Mouse (Mus musculus): Measurements from ENCODE around the gene E430018J23Rik. TPM values are rescaled to one million over a fixed set of nuclear protein-coding genes. Genes with fewer than 3 reads are reported as not detected.
"Not testable (repeated sequence)": the region's sequence is repeated elsewhere in the genome, so short reads cannot be mapped to it uniquely, and the experiment has no call there.

Gene E430018J23Rik
- polyA plus RNA-seq, 1 experiment from 2014 or later = 8.1 TPM

GRCm38 (mm10) chr7:127351230-127352004 lies 42.0 kb downstream of the E430018J23Rik start:
- H3K36me3 ChIP-seq = no peaks in the 10 kb centered on the region
- H3K27me3 ChIP-seq = no peaks in the 10 kb centered on the region
- peaks cover 3% of the 10 kb centered on the region for H3K4me1 ChIP-seq
- H3K4me2 ChIP-seq = no peak overlapping the region
- no peaks in the 10 kb centered on the region for H3K9me3 ChIP-seq
- H3K4me3 ChIP-seq = no peak overlapping the region
- 79% methylated on average over 5 of the region's 5 CpGs for WGBS
- no peak overlapping the region for H3K27ac ChIP-seq
- no peak for ATAC-seq (ENCODE audit: insufficient number of reproducible peaks, low FRiP score, low TSS enrichment, low read depth)
- H3K9ac ChIP-seq = no peak overlapping the region

DNA sequence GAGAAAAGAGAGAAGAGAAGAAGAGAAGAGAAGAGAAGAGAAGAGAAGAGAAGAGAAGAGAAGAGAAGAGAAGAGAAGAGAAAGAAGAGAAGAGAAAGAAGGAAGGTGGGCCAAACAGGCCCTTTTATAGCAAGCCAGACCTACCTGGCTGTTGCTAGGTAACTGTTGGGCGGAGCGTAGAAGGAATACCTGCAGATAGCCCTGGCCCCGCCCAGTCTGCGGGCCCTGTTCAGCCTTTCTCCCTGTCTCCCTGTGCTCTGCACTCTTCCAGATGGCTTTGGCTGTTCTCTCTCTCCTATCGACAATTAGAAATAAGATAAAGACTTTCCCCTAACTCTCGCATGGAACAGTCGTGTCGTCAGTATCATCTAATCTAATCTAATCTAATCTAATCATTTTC lies 46.8 kb downstream of the E430018J23Rik start:
- 15% methylated on average over 8 of the region's 8 CpGs for WGBS

DNA sequence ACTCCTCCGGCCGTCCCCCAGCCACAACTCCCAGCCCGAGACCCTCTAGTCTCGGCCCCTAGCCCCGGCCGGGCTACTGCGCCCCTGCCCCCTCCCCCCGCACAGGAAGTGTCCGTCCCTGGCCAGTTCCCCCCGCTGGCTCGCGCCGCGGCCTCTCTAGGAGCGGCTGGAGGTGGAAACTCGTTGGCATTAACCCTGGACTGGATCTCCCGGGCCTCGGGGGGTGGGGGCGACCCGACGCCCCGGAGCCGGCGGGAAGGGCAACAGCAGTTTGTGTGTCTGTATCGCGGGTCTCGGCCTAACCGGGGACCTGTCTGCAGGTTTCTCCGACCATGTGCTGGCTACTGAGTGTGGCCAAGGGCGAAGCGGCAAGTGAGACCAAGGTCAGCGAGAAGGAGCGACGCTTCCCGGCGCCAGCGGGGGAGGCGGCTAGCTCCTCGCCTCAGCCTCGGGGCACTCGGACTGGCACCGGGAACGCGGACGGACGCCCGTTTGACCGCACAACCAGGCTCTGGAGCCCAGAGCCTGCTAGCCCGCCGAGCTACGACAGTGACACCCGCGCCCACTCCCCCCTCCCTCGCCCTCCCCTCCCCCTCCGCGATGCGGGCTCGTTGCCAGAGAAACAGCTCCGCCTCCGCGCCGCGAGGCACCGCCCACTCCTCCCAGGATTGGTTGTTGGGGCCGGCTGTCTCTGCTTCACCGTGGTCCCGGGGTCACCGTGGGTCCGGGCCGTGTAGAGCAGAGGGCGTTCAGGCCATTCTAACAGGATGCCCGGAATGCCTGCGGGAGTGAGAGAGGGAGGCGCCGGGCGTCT lies 47.7 kb downstream of the E430018J23Rik start, which contains the start of gene Zfp768:
Gene Zfp768, minus strand, starts transcription at position 78 of the 814 bp plus-strand sequence.
- peak within 1 kb of the TSS; percentile 65 for H3K4me2 ChIP-seq

More for the DNA sequence above, 46.8 kb downstream of the E430018J23Rik start:
- peaks cover 20% of the 10 kb centered on the region for H3K36me3 ChIP-seq
- no peak for ATAC-seq (ENCODE audit: insufficient number of reproducible peaks, low FRiP score, low TSS enrichment, low read depth)
- no peak overlapping the region for H3K27ac ChIP-seq
- H3K4me1 ChIP-seq = peaks cover 25% of the 10 kb centered on the region
- H3K9me3 ChIP-seq = no peaks in the 10 kb centered on the region
- peak overlapping the region; percentile 92 for H3K4me3 ChIP-seq
- no peaks in the 10 kb centered on the region for H3K27me3 ChIP-seq
- H3K4me2 ChIP-seq = peak overlapping the region; percentile 65
- no peak overlapping the region for H3K9ac ChIP-seq

GRCm38 (mm10) chr7:127345092-127345491 lies 48.3 kb downstream of the E430018J23Rik start:
- peaks cover 26% of the 10 kb centered on the region for H3K36me3 ChIP-seq
- peak overlapping the region; percentile 90 for H3K9ac ChIP-seq
- H3K9me3 ChIP-seq = no peaks in the 10 kb centered on the region
- H3K27me3 ChIP-seq = no peaks in the 10 kb centered on the region
- peak overlapping the region; percentile 92 for H3K4me3 ChIP-seq
- H3K4me1 ChIP-seq = peaks cover 25% of the 10 kb centered on the region
- WGBS = under 1% methylated on average over 39 of the region's 42 CpGs
- H3K4me2 ChIP-seq = peak overlapping the region; percentile 65
- H3K27ac ChIP-seq = peak overlapping the region; percentile 96
- ATAC-seq (ENCODE audit: insufficient number of reproducible peaks, low FRiP score, low TSS enrichment, low read depth) = peak; percentile 31

More for the DNA sequence above, 47.7 kb downstream of the E430018J23Rik start, which contains the start of gene Zfp768:
- peak within 1 kb of the TSS; percentile 92 for H3K4me3 ChIP-seq
- no peaks in the 10 kb centered on the region for H3K9me3 ChIP-seq
- peak within 1 kb of the TSS; percentile 96 for H3K27ac ChIP-seq
- under 1% methylated on average over 76 of the region's 76 CpGs for WGBS
- H3K4me1 ChIP-seq = peaks cover 25% of the 10 kb centered on the region
- peaks cover 26% of the 10 kb centered on the region for H3K36me3 ChIP-seq
- H3K9ac ChIP-seq = peak within 1 kb of the TSS; percentile 90
- ATAC-seq (ENCODE audit: insufficient number of reproducible peaks, low FRiP score, low TSS enrichment, low read depth) = peak; percentile 88
- H3K27me3 ChIP-seq = no peaks in the 10 kb centered on the region

DNA sequence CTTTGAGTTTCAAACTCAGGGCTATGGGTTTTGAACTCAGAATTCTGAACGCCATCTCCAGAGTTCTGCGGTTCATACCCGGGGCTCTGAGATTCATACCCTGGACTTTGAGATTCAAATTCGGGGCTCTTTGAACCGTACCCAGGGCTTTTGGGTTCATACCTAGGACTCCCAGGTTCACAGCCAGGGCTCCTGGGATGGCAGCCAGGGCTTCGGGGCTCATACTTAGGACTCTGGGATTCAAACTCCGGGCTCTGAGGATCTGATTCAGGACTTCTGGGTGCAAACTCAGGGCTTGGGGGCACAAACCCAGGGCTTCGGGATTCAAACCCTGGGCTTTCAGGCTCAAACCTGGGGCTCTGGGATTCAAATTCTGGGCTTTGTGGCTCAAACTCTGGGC lies 49.1 kb downstream of the E430018J23Rik start:
- peaks cover 26% of the 10 kb centered on the region for H3K36me3 ChIP-seq
- no peaks in the 10 kb centered on the region for H3K9me3 ChIP-seq
- H3K27ac ChIP-seq = no peak overlapping the region
- WGBS = 90% methylated on average over 8 of the region's 8 CpGs
- H3K27me3 ChIP-seq = no peaks in the 10 kb centered on the region
- peak overlapping the region; percentile 90 for H3K9ac ChIP-seq
- H3K4me1 ChIP-seq = peaks cover 25% of the 10 kb centered on the region
- H3K4me3 ChIP-seq = peak overlapping the region; percentile 92
- ATAC-seq (ENCODE audit: insufficient number of reproducible peaks, low FRiP score, low TSS enrichment, low read depth) = no peak
- peak overlapping the region; percentile 65 for H3K4me2 ChIP-seq

- H3K9ac ChIP-seq = no peak overlapping the region
- H3K27me3 ChIP-seq = no peaks in the 10 kb centered on the region
- H3K4me1 ChIP-seq = peaks cover 25% of the 10 kb centered on the region
- H3K36me3 ChIP-seq = peaks cover 26% of the 10 kb centered on the region
- ATAC-seq (ENCODE audit: insufficient number of reproducible peaks, low FRiP score, low TSS enrichment, low read depth) = no peak
- H3K9me3 ChIP-seq = no peaks in the 10 kb centered on the region
- 94% methylated on average over 38 of the region's 38 CpGs for WGBS
- 0 out of 2 replicates have a peak overlapping the region, but pooled peaks have one; percentile 3 for H3K4me3 ChIP-seq
- no peak overlapping the region for H3K27ac ChIP-seq
- H3K4me2 ChIP-seq = no peak overlapping the region
These were observed 49.9 kb downstream of the E430018J23Rik start for GRCm38 (mm10) chr7:127343351-127344019.

DNA sequence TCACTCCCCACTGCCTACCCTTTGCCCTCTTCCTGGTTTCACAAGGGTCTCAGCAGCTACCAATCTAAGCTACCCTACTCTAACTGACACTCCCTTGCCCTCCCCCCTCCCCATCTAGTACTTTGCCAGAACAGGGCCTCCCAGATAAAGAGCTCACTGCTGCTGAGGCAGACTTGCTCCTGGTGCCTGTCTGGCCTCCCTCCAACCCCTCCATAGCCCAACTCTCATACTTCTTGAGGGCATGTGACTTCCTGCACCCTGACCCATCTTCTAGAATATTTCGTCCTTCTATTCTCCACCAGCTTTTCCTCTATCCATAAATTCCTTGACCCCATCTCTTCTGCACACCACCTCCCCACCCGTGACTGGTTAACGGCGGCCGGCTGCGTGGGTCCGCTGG lies 50.5 kb downstream of the E430018J23Rik start:
- H3K9me3 ChIP-seq = no peaks in the 10 kb centered on the region
- 96% methylated on average over 7 of the region's 7 CpGs for WGBS
- H3K4me3 ChIP-seq = no peak overlapping the region
- H3K27me3 ChIP-seq = no peaks in the 10 kb centered on the region
- H3K4me2 ChIP-seq = no peak overlapping the region
- H3K27ac ChIP-seq = no peak overlapping the region
- peaks cover 26% of the 10 kb centered on the region for H3K36me3 ChIP-seq
- peaks cover 25% of the 10 kb centered on the region for H3K4me1 ChIP-seq
- no peak overlapping the region for H3K9ac ChIP-seq
- no peak for ATAC-seq (ENCODE audit: insufficient number of reproducible peaks, low FRiP score, low TSS enrichment, low read depth)

- no peak for ATAC-seq (ENCODE audit: insufficient number of reproducible peaks, low FRiP score, low TSS enrichment, low read depth)
- Histone ChIP-seq H3K4me3 (no peak overlapping the region), H3K4me1 (peaks cover 25% of the 10 kb centered on the region), H3K4me2 (no peak overlapping the region), H3K36me3 (peaks cover 26% of the 10 kb centered on the region), H3K9me3 (no peaks in the 10 kb centered on the region), H3K27me3 (no peaks in the 10 kb centered on the region), H3K9ac (no peak overlapping the region), H3K27ac (no peak overlapping the region)
- WGBS = 59% methylated on average over 4 of the region's 4 CpGs
These were observed 51.1 kb downstream of the E430018J23Rik start for GRCm38 (mm10) chr7:127342332-127342731.

DNA sequence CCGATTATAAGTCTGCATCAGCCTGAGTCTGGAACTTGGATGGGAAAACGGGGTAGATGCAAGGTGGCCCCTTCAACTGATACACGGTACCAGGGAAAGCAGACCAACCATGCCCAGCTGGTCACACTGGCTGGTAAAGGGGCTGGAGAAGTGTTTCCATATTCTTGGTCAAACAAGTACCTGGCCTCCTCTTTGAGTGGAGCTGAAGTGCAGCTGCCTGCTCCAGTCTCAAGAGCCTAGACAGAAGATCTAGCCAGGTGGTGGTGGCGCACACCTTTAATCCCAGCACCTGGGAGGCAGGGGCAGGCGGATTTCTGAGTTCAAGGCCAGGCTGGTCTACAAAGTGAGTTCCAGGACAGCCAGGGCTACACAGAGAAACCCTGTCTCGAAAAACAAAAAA lies 51.6 kb downstream of the E430018J23Rik start:
- not testable (repeated sequence) for ATAC-seq (ENCODE audit: insufficient number of reproducible peaks, low FRiP score, low TSS enrichment, low read depth); H3K27me3 ChIP-seq; H3K4me2 ChIP-seq; H3K4me3 ChIP-seq; H3K9me3 ChIP-seq; H3K9ac ChIP-seq; H3K27ac ChIP-seq
- peaks cover 25% of the 10 kb centered on the region for H3K4me1 ChIP-seq
- peaks cover 26% of the 10 kb centered on the region for H3K36me3 ChIP-seq
- 95% methylated on average over 6 of the region's 6 CpGs for WGBS

DNA sequence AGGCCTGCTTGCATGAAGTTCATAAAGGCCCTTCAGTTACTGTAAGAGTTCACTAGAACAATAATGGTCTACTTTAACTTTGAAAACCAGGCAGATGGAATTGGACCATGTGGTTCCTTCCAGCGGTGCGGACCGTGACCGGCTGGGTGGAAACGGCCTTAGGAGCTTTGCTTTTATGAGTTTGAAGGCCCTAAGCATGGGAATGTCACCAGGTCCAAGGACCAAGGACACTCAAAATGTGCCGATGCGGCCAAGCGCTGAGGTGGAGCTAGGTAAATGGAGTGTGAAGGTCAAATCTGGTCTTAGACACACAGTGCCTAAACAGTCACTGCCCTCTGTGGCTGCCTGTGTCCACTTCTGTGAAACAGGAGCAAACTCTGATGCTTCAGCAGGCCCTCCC lies 52.1 kb downstream of the E430018J23Rik start:
- H3K36me3 ChIP-seq = peaks cover 26% of the 10 kb centered on the region
- WGBS = 95% methylated on average over 8 of the region's 8 CpGs
- no peaks in the 10 kb centered on the region for H3K27me3 ChIP-seq
- H3K9ac ChIP-seq = no peak overlapping the region
- H3K4me3 ChIP-seq = no peak overlapping the region
- no peak overlapping the region for H3K27ac ChIP-seq
- H3K4me2 ChIP-seq = no peak overlapping the region
- ATAC-seq (ENCODE audit: insufficient number of reproducible peaks, low FRiP score, low TSS enrichment, low read depth) = no peak
- H3K4me1 ChIP-seq = peaks cover 22% of the 10 kb centered on the region
- no peaks in the 10 kb centered on the region for H3K9me3 ChIP-seq
